Mouse (Mus musculus) gastrocnemius, adult 8-10 months (tissue): Measurements from ENCODE around the gene Bcl7c. TPM values are rescaled to one million over a fixed set of nuclear protein-coding genes. Genes with fewer than 3 reads are reported as not detected.
"Not testable (repeated sequence)": the region's sequence is repeated elsewhere in the genome, so short reads cannot be mapped to it uniquely, and the experiment has no call there.

Source experiments
- DNase-seq, 2 experiments: peaks; one replicate each; pipeline ENCODE4 v3.0.0; 2022; ENCODE audit warnings: low spot score in 2 of 2
- total RNA-seq, 4 experiments: library from RNA; stranded (reverse); gene quantifications; 2 replicates each; pipeline ENCODE4 v1.2.4; 2022

Bcl7c gene
- total RNA-seq, 4 experiments from 2014 or later = 33.5 to 36.0 (median 34.1) TPM

DNA sequence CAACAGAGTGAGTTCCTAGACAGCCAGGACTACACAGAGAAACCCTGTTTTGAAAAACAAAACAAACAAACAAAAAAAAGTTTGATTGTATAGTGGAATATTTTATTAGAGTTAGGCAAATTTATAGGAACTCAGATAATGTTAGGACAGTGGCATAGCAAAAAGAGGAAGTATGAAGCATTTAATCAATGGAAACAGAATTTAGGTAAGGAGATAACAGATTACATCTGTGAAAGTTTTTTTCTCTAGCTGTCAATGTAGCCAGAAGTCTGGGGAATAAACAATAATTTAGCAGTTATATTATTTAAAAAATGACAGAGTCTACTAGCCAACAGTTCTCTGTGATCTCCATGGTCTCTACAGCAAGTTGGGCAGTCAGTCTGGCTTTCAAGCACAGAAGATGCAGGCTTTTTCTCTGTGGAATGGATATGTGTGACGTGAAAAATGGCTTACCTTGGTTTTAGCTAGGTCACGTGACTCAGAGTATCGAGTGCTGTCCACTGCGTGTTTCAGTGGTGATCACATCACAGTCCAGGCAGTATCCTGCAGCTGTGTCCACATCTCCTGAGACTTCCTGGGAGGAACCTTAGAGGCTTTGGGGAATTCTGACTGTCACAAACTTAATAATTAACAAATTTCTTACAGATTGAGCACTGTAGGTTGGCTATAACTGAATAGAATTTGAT, 60.1 kb downstream of the Bcl7c start:
- no peak for DNase-seq

DNA sequence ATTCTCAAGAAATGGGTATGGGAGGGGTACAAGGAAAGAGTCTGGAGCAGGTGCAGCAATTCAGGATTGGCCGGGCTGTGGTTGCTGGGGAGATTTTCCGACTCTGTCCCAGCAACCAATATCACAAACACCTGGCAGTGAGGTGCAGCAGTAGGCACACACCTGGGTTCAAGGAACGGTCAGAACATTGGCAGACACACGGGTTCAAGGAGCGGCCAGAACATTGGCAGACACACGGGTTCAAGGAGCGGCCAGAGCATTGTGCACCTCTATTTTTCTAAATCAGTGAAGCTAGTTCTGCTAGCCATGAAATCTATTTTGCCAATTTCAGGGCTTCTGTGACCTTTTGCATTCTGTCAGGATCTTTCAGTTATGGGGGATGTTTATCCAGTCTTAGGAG, 61.2 kb downstream of the Bcl7c start:
- DNase-seq = not testable (repeated sequence)

DNA sequence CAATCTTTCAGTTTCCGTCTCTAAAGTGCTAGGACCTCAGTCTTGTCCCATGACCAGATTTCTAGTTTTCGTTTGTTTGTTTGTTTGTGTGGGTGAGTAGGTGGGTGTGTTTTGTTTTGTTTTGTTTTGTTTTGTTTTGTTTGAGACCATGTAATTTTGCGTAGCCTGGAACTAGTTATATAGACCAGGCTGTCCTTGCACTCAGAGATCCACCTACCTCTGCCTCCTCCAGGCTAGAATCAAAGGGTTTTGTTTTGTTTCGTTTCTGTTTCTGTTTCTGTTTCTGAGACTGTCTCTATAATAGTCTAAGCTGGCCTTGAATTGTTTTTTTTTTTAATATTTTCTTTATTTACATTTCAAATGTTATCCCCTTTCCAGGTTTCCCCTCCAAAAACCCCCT, 62.4 kb downstream of the Bcl7c start:
- no peak for DNase-seq

DNA sequence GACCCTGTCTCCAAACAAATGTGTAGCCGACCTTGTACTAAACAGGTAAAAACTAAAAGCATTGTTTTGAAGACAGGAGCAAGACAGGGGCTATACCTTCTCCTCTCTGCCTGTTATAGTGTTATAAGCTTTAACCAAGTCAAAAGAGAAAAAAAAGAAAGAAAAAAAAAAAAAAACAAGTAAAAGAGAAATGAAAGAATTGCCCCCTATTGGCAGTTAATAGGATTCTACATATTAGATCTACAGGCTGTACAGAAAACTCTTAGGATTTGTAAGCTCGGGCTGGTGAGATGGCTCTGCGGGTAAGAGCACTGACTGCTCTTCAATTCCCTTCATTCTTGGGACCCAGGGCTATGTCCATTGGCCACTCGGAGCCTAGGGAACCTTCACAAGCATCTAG, 66.5 kb downstream of the Bcl7c start:
- DNase-seq = no peak

DNA sequence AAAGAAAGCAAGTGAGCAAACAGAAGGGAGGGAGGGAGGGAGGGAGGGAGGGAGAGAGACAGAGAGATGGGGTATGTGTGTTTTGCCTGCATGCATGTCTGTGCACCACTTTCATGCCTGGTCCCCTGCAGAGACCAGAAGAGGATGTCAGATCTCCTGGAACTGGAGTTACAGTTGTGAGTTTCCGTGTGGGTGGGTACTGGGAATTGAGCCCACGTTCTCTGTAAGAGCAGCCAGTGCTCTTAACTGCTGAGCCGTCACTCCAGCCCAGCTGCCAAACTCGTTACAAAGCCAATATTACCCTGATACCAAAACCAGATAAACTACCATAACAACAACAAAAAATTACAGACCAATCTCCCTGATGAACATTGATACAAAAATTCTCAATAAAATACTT, 67.5 kb downstream of the Bcl7c start:
- DNase-seq = no peak

DNA sequence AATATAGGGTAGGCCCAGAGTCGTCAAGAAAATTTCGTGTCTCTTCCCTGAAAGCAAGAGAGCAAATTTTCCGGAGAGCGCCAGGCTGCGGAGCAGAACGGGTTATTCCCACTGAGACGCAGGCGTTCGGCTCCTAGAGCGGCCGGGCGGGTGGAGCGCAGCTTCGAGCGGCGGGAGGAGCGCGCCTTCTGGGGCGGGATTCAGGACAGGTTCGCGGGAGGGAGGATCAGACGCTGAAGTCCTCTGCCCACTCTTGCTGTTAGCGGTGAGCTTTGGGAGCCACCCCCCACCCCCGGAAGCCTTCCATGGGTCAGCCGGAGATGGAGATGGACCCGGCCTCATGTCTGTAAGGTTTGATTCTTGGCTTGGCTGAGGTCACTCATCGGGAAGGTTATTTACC, 71.8 kb downstream of the Bcl7c start:
- peak; percentile 56 to 58 for DNase-seq

DNA sequence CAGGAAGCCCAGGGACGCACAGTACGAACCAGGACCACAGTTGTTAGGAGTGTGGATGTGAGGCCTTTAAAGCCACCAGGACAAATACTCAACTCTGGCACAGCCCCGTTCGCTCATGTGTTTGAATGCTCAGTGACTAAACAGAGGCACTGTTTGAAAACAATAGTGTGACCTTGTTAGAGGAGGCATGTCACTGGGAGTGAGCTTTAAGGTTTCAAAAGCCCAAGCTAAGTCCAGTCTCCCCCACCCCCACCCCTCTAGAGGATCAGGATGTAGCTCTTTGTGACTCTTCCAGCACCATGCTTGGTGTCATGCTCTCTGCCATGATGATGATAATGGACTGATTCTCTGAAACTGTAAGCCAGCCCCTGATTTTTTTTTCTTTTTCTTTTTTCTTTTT, 77.3 kb downstream of the Bcl7c start:
- DNase-seq = no peak

DNA sequence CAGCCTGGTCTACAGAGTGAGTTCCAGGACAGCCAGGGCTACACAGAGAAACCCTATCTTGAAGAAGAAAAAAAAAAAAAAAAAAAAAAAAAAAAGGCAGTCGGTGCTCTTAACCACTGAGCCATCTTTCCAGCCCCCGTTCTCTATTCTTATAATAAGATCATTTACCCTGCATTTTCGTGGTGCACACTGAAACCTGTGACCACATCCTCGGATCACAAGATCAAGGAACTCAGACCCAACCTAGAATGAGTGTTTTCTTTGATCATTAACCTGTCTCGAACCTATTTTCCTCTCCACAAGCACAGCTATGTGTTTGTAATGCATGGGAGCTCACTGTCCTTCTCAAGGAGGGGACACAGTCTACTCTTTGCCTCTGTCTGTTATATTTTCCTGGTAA, 80.1 kb downstream of the Bcl7c start:
- DNase-seq = no peak

DNA sequence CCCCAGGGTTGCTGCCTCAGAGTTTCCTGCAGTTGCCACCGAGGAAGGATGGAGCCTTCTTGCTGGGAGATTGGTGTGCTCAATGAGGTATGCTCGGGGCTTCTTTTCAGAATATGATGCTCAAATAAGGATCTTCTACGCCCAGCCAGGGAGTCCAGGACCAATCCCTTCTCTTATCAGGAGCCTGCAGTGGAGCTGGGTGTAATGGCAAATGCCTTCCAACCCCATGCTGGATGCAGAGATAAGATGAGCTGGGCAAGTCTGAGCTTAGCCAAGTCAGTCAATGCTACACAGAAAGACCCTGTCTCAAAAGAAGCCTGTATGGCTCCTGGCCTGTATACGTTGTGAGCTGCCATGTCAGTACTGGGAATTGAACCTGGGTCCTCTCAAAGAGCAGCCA, 82.3 kb downstream of the Bcl7c start:
- DNase-seq = no peak

DNA sequence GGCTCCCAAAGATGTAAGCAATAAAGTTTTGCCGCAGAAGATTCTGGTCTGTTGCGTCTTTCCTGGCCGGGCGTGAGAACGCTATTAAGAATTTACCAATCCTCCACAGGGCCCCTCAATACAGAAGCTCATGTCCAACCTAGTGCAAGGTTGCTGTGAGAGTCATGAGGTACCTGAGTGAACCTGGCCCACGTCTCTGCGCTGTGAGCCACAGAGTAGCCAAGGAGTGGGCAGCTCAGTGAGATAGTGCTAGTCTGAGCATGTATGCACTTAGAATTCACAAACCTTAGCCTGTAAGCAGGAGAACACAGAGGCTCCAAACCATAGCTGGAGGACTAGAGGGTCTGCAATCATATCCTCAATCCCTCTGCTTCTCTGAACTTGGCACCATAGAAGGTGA, 82.7 kb downstream of the Bcl7c start:
- no peak for DNase-seq

DNA sequence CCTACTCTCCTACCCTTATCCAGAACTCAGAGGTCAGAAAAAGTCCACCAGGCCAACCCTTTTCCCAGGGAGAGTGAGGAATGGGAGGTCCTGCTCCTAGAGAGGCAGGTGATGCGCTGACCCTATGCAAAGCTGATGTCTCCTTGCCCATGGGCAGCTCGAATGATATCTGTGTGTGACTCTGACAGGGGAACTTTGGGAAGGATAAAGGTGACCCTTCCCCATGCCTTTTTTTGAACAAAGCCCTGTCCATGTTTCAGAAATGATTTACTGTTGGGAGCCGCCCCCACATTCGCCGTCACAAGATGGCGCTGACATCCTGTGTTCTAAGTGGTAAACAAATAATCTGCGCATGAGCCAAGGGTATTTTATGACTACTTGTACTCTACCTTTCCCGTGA, 90.3 kb downstream of the Bcl7c start:
- not testable (repeated sequence) for DNase-seq

DNA sequence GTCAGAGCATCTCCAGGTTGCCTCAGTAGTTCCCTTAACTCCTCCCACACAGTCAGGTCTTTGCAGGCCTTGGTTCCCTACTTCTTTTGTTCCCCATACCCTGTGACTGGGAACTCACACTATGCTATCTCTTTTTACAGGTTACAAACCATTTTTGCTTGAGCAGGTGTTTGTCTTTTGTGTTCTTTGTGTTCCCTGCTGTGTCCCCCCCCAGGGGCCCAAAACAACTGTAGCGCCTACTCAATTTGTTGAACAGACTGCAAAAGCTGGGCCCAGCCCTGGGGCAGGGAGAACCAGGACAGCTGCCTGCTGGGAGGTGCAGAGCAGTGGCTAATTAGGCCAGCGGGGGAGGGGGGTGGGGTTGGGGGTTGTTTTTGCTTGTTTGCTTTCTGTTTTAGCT, 90.8 kb downstream of the Bcl7c start:
- DNase-seq = no peak

DNA sequence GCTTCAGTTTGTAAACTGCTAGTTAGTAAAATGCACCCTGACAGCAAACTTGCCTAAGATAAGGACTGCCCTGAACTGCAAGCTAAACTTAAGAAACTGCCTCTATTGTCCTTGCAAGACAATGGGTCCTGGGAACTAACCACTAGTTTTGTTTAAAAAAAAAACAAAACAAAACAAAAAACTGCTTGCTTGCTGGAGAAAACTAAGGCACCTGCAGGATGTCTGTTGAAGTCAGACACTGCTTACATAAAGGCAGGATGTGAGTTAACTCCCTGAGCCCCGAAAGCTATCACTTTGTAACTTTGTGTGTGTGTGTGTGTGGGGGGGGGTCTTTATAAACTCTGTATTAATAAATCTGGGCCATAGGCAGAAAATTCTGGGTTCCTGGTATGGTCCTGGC, 91.9 kb downstream of the Bcl7c start:
- no peak for DNase-seq

DNA sequence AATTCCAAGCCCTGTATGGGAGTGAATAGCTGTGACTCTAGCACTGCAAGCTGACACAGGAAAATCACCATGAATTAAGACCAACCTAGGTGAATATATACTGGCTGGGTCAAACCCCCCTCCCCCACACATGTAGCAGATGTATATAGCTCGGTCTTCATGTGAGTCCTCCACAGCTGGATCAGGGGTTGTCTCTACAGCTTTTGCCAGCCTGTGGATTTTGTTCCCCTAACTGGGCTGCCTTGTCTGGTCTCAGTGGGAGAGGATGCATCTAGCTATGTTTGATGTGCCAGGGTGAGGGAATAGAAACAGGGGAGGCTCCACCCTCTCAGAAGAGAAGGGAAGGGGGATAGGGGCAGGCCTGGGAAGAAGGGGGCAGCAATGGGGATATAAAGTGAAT, 92.4 kb downstream of the Bcl7c start:
- no peak for DNase-seq

DNA sequence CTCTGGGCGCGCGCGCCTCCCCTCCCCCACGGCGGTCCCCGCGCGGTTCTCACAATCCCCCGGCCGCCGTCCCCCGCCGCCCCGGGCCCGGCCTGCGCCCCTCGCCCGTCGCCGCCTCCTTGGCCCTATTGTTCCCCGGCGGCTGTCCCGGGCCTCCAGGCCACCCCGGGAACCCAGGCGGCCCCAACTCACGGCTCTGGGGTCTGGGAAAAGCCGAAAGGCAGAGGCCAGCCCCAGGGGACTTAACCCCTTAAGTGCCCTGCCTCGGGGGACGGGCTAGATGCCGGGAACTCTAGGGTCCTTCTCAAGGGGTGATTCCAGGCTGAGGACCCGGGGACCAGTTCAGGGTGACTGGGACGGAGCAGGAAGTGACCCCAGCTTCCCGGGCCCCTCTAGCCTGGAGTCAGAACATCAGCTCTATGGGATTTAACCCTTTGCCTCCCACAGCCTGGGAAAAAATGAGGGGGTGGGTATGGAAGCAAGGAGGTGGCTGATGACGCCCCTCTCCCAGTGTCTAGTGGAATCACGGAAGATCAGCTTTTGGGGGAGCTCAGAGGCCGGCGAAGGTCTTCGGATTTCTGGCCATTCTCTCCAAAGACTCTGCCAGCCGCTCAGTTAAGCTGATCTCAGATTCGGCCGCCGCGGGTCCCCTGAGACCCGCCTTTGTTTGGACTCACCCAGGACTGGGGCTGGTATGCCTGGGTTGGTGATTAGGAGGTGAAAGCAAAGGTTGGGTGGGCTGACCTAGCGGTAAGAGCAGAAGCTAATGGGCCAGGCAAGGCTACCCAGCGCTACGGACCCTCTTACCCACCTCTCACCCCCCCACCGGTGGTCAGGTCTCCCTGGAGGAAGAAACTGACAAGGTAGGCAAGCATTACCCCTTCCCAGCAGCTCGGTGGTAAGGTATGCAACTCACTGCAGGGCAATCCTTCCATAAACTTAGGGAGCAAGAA, 93.6 kb downstream of the Bcl7c start, which contains the start of gene Zfp629:
Zfp629 (minus strand) TSS at position 907 of the 953 bp plus-strand sequence.
- peak; percentile 59 to 60 for DNase-seq

DNA sequence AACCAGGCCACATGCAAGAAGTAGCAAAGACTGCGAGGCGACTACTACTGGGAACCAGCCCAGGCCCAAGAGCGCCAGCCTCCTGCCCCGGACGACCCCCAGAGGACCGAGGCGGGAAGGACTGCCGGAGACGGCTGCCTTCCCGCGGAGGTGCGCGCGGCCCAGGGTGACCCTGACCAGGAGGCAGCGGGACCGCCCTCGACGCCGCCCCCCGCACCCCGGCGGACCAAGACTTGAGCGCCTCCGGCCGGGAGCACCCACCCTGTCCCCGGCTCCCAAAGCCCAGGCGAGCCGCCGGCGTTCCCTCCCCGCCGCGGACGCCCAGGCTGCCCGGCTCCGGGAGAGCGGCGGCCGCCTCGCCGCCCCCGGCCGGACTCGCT, 94.2 kb downstream of the Bcl7c start:
- peak in 1 of 2 experiments; percentile 29 for DNase-seq

DNA sequence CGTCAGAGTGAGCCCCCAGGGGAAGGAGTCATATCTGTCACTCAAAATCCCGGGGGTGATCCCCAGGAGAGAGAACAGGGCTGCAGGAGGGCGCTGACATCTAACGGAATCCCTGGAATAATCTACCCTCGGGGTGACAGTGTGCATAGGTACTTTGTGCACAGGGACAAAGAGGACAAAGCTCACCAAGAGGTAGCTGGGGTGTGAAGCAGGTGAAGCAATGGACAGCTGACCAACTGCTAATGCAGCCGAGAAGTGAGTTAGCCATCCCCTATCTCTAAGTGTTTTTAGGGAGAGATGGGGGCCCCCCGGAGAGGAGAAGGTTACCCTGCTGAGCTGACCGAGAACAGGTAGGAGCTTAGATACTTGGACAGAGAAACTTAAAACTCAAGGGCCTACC, 94.6 kb downstream of the Bcl7c start:
- DNase-seq = no peak

DNA sequence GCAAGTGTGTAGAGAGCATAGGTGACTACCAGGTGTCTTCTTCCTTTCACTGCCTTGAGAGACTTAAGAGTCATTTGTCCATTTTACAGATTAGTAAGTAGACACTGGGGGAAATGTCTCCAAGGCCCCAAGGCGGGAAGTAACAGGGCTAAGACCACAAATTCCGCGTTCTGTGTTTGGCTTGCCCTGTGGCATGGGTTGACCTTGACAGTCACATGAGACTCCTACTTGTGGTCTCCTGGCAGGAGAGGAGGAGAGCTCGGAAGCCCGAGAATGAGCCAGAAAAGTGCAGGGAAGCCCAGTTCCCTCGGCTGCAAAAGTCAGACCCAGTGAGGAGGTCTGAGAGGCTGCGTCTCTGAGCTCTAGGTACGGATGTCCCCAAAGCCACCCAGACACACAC, 95.2 kb downstream of the Bcl7c start:
- no peak for DNase-seq

DNA sequence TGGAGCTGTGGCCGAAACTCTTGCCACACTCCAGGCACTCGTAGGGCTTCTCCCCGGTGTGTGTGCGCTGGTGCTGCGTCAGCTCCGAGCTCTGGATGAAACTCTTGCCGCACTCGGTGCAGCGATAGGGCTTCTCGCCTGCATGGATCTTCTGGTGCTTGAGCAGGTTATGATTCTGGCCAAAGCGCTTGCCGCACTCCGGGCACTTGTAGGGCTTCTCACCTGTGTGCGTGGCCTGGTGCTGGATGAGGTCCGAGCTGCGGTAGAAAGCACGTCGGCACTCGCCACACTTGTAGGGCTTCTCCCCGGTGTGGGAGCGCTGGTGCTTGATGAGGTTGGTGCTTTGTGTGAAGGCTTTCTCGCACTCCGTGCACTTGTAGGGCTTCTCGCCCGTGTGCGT, 97.2 kb downstream of the Bcl7c start:
- no peak for DNase-seq
